Mouse (Mus musculus): ENCODE measurements around the gene Igsf11.
"Not testable (repeated sequence)": the region's sequence is repeated elsewhere in the genome, so short reads cannot be mapped to it uniquely, and the experiment has no call there.

Igsf11 gene

DNA sequence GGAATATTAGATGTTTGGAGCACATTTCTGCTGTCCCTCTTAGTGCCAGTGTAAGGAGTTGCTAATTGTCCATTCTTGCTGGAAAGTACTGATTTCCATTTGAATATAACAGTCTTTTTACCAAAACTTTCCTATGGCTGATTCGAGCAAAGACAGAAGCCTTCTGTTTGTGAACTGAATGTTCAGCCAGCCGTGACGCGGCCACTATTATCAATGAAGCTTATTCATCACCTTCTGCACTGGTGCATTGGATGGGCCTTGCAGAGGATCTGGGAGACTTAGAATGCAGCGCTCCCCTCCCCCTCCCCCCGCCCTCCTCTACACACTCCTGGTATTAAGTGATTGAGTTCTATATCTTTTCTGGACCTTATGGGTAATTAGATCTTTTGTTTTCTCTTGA, 48.8 kb downstream of the Igsf11 start:
- no peak for DNase-seq

DNA sequence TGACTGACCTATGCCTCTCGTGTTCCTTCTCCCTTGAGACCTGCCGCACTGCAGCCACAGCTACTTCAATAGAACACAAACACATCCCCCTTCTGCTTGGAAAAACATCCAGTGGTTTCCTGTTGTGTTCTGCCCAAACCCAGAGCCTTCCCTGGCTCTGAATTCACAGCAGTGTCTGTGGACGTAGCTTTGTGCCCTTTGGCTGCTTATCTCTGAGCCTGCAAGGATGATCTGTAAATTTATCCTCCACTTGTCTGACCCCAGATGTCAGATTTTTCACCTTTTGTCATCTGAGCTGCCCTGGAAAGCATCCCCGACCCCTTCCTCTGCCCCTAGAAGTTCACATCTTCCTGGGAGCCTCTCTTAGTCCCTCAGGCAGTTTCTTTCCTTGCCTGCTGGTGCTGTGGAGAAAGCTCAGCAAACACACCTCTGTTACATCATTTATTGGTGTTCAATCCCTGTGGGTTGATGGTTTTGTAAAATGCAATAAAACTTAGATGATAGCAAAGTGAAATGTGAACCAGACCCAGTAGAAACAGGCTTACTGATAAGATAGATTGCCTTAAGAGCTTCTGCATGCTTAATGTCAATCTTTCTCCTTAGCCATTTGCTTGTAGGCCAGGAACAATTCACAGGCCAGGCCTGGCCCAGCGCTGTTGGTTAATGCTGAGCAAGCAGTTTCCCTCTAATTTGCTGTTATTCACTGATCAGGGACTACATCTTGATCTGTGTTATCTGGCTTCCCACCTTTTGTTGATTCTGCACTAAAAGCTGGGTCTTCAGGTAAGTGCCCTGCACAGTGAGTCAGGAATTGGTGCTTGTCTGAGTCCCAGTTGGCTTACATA, 51.5 kb downstream of the Igsf11 start:
- DNase-seq: no peak

DNA sequence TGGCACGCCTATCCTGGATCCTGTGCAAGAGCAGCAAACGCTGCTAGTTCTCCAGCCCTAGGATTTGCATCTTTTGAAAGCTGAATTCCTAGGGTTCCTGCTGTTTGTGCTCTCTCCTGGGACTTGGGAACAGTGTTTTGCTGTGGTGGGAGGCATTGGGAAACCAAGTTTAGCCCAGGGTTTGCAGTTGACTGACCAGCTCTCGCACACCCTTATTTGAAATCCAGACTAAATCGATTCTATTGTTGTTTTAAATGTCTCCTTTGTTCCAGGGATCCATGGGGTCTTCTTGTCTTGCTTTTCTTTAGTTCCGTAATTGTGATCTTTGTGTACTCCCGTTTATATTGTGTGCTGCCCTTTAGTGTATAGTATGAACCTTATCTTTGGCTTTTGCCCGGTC, 52.6 kb downstream of the Igsf11 start:
- no peak for DNase-seq

DNA sequence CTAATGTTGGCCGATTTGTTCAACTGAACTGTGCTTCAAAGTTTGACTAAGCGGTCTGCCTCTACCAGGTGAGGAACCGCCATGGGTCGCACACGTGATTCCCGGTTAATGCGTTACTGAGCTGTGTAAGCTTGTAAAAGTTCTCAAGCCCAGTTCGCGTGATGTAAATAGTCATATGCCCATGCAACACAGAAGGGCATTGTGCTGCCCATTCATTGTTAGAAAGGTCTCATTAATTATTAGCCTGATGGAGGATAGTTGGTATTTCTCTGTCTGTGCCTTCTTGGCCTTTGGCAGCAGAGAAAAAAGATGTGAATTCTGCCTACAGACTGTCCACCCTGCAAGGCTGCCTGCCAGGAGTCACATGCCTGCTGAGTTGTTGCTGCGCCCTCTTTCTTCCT, 53.1 kb downstream of the Igsf11 start:
- no peak for DNase-seq

DNA sequence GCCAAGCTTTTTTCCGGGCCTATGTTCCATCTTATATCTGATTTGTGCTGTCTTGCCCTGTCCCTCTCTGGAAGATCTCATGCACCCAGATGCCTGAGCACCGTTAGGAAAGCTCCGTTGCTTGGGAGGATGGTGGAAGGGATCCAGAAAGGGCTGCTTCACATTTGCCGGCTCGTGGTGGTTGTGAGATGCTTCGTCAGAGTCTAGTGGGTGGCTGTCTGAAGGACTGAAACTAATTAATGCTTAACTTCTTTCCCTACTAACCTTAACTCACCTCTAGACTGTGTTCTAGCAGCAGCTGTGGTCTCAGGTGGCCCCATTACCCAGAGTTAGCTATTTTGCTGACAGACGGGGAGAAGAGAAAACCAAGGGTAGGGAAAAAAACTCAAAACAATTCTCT, 54.0 kb downstream of the Igsf11 start:
- no peak for DNase-seq

DNA sequence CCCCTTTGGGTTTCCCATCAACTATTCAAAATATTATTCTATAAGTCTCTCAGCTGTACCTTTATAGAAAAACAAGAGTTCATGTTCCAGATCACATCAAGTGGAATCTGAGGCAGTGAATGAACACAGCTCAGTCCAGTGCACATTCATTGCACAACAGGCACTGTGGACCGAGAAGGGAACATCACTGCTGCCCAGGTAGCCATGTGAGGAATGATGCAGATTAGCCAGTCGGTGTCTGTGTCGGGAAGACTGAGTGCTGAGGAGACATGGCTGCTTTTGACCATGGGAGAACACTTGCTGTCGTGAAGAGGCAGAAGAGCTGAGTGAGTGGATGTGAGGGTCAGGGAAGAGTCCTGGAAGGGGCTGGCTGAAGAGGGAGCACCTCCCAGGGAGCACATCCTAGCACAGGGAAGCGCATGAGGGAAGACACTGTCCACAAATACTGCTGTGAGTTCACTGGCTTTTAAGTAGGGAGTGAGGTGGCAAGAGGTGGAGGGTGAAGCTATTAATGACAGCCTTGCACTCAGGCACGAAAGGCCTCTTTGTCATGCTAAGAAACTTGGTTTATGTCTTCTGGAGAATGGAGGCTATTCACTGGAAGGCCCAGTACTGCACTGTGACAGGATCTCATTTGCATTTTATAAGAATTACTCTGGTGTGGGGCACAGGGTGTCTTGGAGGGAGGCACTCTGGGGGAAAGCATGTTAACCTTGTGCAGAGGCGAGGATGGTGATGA, 54.8 kb downstream of the Igsf11 start:
- no peak for DNase-seq

DNA sequence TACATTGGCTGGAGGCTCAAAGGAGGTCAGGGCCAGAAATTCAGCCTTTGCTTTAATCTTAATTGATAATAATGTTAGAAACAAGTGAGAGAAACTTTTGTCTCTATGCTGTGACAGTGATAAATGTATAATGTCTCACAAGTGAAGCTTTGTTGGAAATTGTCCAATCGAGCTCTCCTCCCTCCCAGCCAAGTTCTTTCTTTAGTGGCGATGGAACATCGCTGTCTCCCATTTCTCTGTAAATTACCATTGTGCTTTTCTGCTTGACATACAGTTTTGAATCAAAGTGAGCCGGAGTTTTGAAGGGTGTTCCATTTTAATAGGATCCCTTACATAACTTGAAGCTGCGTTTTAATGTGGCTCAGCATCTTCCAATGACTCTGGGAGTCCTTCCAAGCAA, 56.0 kb downstream of the Igsf11 start:
- no peak for DNase-seq

DNA sequence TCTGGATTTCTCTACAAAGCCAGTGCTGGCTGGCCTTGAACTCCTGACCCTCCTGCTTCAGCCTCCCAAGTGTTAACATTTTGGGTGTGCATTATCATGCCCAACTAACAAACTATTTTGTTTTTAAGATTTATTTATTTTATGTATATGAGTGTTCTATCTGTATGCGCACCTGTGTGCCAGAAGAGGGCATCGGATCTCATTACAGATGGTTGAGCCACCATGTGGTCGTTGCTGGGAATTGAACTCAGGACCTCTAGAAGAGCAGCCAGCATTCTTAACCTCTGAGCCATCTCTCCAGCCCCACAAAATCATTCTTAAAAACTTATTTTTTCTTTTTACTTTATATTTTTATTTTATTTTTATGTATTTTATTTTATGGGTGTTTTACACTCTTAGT, 60.4 kb downstream of the Igsf11 start:
- DNase-seq: no peak

DNA sequence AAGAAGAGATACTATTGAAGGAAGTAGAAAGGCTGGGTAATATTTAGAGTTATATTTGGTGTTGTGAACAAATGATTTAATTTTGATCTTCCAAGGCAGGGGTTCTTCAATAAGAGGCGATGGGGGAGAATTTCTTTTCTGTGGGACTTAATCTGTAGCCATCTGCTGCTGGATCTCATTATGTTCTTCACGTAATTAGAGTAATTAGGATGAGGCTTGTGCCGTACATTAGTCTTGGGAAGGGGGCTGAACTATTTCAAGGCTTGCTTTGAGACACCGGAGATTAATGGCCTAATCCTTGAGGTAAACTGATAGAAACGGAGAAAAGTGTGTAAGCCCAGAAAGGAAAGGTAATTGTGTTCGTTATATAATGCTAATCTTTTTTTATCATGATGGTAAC, 61.4 kb downstream of the Igsf11 start:
- DNase-seq: no peak

DNA sequence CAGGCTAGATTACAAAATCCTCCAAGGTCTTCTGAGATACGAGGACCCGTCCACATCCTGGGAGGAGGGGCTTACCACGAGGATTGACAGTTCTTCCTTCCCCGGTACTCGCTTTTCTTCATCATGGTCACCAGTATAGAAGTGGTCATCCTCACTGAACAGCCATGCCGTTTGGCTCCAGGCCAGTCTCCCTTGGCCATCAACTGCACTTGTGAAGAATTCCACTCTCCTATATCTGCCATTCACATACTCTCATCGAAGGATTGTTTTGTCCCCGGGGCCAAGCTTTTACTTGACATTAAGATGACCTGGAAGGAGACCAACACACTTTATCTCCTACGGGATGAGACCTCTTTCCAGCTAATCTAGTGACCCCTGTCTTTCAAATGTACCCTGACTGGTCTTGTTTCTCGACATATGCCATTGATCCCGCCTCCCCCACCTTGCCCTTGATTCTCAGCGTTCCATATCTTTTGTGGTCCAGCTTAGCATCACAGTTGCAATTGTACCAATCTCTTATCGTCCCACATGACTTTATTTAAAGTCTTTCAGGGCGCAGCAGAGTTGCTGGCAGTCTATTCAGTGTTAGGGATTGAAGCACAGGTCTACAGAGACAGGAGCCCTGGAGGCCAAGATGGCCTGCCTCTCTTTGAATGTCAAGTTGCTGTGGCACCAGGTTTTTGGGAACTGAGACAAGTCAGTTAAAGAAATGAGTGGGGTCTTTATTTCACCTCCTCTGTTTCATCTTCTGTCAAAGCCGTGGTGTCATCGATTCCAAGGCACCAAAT, 62.2 kb downstream of the Igsf11 start:
- DNase-seq: no peak

DNA sequence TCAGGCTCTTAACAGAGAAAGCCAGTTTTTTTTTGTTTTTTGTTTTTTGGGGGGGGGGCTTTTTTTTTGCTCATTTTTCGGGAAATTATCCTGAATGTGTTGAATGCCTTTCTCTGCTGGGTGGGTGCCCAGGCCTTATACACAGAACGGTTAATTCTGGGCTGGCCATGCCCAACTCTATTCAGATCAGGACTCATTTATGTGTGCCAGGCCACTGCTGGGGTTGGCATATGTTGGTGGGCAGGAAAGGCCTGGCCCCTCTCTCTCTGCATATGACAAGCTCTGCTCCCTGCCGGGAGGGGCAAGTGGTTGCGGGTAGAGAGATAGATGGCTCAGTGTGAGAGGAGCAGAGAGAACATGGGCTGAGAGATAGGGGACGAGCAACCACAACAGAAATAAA, 62.8 kb downstream of the Igsf11 start:
- DNase-seq: no peak

DNA sequence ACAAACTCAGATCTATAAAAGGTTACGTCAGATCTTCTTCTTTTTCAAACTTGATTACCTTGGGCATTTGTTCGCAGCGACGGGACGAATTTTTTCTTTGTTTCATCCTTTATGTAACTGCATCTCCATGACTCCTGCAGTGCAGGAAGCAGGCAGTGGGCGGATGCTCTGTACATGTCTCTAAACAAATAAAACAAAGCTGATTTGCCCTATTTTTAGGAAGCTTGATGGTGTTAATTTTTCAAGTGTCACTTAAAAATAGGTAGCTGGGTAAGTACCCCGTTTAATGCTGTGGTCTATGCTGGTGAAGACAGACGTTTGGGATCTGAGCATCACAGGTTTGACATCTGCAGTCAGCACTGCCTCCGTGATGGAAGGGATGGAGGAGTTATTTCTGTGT, 66.3 kb downstream of the Igsf11 start:
- no peak for DNase-seq

DNA sequence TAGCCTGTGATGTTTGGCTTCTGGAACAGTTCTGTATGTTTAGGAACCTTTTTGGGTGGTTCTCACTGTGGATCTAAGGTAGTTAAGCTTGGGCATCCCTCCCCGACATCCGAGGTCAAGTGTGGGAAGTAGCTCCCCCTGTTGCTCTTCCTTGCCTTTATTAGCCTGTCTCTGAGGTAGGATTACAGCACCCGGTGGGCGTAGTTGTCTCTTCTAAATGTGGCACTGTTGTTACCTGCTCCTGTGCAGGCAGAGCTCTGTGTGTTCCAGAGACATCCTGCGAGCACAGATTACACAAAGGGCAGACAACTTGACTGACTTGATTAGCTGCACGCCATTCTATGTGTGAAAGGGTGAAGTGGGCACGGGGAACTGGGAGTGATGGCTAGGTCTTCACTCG, 68.1 kb downstream of the Igsf11 start:
- DNase-seq: no peak

DNA sequence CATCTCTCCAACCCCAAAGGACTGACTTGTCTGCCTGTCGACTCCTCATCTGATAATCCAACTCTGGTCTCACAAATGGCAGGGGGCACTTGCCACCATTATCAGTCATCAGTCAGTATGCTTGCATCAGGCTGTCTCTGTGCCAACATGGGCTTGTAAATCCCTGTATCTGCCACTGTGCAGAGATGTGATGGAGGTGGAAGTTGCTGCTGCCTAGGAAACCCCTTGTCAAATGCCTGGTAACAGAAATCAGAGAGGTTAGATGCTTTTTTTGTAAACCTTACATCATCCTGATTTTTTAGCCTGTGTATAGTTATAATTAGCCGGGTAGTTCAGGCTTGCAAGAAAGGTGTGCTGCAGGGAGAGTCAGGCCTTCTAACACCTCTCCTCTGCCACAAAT, 69.4 kb downstream of the Igsf11 start:
- no peak for DNase-seq

DNA sequence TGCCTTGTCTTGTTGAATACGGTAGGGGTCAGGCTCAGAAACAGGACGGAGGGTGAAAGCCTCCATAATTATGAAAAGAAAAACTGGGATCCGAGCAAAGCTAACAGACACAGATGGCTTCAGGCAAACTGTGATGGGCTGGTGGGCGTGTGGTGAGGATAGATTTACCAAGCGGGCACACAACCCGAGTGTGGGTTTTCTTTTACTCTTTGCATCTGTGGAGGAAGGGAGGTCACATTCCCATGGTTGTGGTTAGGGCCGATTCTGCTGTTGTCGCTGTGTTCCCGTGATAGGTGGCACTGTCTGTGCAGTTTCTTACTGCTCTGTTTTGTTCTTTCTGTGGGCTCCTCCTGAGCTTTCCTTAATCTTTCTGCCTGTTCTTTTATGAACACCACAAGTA, 70.2 kb downstream of the Igsf11 start:
- no peak for DNase-seq

DNA sequence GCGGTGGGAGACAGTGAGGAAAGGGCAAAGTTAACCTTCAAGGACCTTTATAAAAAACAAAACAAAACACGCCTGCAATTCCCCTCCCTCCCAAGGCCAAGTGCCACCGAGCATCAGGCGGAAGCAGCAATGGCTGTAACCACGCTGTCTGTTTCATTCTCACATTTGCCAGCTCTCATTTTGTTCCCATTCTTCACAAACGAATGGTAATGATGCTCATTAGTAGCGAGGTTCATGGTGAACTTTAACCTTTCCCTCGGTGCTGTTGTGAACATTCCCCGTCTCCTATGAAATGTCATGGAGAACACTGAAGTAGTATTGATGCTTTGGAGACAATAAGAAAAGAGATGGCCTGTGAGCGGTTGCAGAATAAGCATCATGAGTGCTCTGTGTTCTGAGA, 74.6 kb downstream of the Igsf11 start:
- DNase-seq: no peak

DNA sequence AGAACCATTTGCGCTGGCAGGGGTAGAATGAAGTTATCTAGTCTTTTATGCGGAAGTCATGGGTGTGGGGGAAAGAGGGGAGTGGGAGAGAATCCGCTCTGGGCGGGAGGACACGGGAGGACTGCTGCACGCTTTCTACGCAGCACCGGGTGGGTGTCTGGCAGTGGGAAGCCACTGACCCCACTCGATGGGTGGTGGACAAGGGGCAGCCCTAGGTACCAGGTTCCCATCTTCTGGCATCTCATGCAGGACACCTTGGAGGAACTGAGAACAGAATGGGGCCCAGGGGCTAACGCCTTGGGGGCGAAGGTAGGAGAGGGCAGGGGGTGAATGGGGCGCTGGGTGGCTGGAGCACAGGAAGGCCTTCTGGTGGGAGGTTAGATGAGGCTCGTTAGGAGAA, 83.7 kb downstream of the Igsf11 start:
- DNase-seq: no peak

DNA sequence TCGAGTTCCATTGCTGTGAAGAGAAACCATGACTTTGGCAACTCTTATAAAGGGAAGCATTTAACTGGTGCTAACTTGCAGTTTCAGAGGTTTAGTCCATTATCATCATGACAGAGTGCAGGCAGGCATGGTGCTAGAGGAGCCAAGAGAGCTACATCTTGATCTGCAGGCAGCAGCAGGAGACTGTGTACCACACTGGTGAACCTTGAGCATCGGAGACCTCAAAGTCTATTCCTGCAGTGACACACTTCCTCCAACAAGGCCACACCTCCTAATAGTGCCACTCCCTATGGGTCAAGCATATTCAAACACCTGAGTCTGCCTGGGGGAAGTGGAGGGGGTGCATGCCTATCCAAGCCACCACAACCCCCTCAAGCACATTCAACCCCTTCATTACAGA, 86.1 kb downstream of the Igsf11 start:
- no peak for DNase-seq

DNA sequence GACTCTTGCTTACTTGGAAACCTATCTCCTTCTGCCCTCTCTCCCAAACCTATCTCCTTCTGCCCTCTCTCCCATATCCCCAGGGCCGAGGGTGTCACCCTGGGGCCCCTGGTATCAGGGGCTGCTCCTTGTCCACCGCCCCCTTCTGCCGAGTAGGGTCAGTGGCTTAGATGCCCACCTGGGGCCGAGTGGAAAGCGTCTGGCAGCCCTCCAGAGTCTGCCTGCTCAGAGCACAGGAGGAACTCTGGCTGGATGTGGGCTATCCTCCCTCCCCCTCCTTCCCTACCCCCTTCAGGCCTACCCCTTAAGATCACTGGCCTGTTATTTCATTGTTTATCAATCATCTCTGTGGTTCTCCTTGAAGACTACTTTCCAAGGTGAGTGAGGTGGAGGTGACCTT, 88.1 kb downstream of the Igsf11 start:
- no peak for DNase-seq

DNA sequence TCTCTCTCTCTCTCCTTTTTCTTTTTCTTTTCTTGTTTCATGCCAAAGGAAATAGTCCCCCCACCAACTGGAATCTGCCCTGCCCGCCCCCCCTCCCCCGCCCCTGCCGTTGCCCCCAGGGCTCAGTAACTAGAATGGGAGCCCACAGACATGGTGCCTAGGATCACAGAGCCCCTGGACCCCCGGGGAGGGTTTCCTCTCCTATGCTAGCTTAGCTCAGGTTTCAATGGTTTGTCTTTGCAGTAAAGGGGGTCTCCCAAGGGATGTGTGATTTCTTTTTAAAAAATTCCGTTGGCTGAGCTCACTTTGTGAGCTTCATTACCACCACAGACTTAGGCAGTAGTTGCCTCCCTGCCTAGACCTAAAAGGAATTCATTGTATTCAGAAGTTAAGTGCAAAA, 89.6 kb downstream of the Igsf11 start:
- no peak for DNase-seq

DNA sequence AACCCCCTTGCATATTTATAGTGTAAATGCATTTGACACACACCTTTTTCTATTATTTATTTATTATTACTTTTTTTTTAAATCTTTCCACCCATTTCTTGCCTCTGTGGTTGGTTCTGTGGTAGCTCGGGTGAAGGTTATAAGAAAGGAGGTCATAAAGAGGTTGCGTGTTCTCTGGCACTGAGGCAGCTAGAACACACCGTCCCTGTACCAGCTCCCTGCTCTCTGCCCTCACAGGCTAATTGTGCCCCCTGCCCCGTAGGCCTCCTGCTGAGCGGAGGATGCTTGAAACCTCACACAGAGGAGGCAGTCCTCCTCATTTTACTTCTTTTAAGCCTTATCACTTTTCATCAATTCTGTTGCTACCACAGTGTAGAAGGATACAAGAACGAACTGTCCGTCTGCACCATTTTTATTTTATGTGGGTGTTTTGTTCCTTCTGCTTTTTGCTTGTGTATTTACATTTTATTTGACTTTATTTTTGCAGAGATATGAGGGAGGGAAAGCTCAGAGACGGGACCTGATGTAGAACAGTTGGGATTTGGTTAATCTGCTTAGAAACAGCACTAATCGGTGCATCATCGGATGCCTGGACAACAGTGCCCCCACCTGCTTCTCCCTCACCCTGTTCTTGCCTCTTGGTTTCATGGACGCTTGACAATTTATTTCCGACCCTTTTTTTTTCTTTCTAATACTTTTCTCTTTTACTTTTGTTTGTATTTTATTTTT, 90.2 kb downstream of the Igsf11 start:
- no peak for DNase-seq

DNA sequence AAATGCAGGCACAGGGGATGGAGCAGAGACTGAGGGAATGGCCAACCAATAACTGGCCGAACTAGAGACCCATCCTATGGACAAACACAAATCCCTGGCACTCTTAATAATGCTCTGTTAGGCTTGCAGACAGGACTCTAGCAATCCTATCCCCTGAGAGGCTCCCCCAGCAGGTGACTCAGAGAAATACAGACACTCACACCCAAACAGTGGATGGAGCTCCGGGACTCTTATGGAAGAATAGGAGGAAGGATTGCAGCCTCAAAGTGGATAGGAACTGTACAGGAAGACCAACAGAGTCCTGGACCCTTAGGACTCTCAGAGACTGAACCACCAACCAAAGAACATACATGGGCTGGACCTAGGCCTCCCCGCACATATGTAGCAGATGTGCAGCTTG, 91.4 kb downstream of the Igsf11 start:
- DNase-seq: not testable (repeated sequence)

DNA sequence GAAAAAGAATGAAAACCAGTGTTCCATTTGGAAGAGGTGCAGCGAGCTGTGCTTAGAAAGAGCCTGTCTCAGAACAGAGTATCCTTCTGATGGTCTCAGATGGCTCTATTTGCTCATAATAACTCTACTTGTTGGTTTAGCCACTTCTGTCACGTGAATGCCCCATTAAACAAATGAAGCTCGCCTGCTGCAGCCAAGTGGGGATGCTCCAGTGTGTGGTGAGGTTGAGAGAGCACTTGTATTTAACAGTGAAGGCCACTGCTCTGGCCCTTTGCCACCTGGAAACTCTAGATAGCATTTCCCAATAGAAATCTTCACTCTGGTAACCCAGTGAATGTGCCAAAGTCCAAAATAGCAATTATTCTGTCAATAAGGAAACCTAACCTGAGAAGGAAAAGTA, 92.9 kb downstream of the Igsf11 start:
- DNase-seq: no peak
